Mouse (Mus musculus) inflammation-experienced regulatory T-cells (primary cell): Measurements from ENCODE around the gene Cnnm1. TPM values are rescaled to one million over a fixed set of nuclear protein-coding genes. Genes with fewer than 3 reads are reported as not detected.

Source experiments
- polyA plus RNA-seq, 2 experiments: library from polyadenylated mRNA; unstranded; fragments of 100-300 nt; shearing (Covaris generic); gene quantifications; one replicate each; pipeline ENCODE4 v1.2.1; 2017

Cnnm1 gene
- 1 to 10 TPM in 1 of 2 experiments, under 1 TPM in 1; 0.37 to 1.9 TPM for polyA plus RNA-seq

GRCm38 (mm10) chr19:43440112-43440737 is at the start of gene Cnnm1:
TSS of gene Cnnm1 (plus strand) at chr19:43440436.

GRCm38 (mm10) chr19:43524187-43525103 is 84.2 kb downstream of the Cnnm1 start, which contains the start of gene Got1:
TSS of gene Got1 (minus strand) at chr19:43524605.

Other genes with a start within 250 kb of the Cnnm1 start
- under 1 TPM in 1 of 2 experiments, not detected in 1; 0.51 TPM for gene Hpse2, start 52.1 kb upstream of the Cnnm1 start, polyA plus RNA-seq
- gene Got1, start 84.2 kb downstream of the Cnnm1 start, polyA plus RNA-seq = 10 to 100 TPM; 37.9 to 45.6 TPM
- gene Nkx2-3, start 171.9 kb downstream of the Cnnm1 start, polyA plus RNA-seq = not detected
- gene Slc25a28, start 234.4 kb downstream of the Cnnm1 start, polyA plus RNA-seq = 10 to 100 TPM; 36.3 to 37.5 TPM
- gene Entpd7, start 249.2 kb downstream of the Cnnm1 start, polyA plus RNA-seq = 1 to 10 TPM; 5.4 to 5.8 TPM